Mouse (Mus musculus): ENCODE data around the gene Atp2b4. TPM values are rescaled to one million over a fixed set of nuclear protein-coding genes. Genes with fewer than 3 reads are reported as not detected.

Gene Atp2b4
- 7.7 and 9.0 TPM in 2 replicates for polyA plus RNA-seq (2015; fragmentation: Nextera tagmentation; extraction: Ambion mirVana)

DNA sequence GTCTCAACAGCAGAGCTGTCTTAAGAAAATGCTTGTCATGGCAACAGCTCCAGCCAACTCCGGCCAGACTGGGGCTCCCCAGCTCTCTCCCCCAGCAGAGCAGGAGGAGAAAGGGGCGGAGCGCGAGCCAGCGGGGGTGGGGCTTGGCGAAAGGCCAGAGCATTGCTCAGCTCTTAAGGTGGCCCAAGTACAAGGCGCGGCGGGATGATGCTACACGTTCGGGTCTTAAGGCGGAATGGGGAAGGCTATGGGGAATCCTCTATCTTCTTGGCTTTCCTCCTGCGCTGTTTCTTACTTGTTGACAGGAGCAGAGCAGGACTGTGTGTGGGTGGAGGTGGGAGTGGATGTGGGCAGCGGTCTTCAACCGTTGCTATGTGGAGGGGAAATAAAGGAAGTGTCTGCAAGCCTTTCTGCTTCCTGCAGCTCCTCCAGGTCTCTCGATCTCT is at the start of gene Atp2b4:
Gene Atp2b4 (minus strand): TSS at position 94 of the 446 bp plus-strand sequence.
- peak within 1 kb of the TSS; percentile 63 for H3K4me3 ChIP-seq (ENCODE audit: low read length)

DNA sequence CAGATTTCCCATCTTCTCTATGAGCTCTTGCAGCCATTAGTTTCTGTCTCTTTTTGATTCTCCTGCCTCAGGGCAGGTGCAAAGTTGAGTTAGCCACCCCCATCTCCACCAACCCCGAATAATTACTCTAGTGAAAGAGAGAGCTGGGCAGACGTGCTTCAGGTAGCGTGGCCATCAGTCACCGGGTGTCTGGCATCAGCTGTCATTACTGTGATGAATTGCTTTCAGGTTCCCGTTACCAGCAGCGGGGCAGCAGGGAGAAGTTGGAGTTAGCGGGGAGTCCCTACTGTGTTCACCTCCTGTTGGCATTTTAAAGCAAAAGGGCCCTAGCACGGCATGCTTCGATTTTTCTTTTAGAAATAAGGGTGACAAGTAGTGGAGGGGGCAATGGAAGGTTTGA is 43.9 kb upstream of the Atp2b4 start:
- 24% methylated on average over 9 of the region's 9 CpGs for WGBS
- no peak overlapping the region for H3K4me3 ChIP-seq (ENCODE audit: low read length)

More for the DNA sequence above, at the start of gene Atp2b4:
- ATAC-seq (ENCODE audit: low read depth) = peak; percentile 93
- 0% methylated on average over 16 of the region's 16 CpGs for WGBS
- H3K36me3 ChIP-seq (ENCODE audit: control insufficient read depth, insufficient read depth, low read length) = no peaks in the 10 kb centered on the region
- peak within 1 kb of the TSS; percentile 72 for H3K9ac ChIP-seq (ENCODE audit: low read length)
- H3K4me2 ChIP-seq (ENCODE audit: low read depth, low read length) = peak within 1 kb of the TSS; percentile 96
- H3K27me3 ChIP-seq (ENCODE audit: control insufficient read depth, insufficient read depth, low read depth, low read length) = no peaks in the 10 kb centered on the region
- H3K4me1 ChIP-seq (replicated peaks; ENCODE audit: control insufficient read depth, insufficient read depth, low read length) = peaks cover 27% of the 10 kb centered on the region
- H3K9me3 ChIP-seq (ENCODE audit: control insufficient read depth, low read length) = no peaks in the 10 kb centered on the region
- H3K27ac ChIP-seq (ENCODE audit: low read length) = peak within 1 kb of the TSS; percentile 70

DNA sequence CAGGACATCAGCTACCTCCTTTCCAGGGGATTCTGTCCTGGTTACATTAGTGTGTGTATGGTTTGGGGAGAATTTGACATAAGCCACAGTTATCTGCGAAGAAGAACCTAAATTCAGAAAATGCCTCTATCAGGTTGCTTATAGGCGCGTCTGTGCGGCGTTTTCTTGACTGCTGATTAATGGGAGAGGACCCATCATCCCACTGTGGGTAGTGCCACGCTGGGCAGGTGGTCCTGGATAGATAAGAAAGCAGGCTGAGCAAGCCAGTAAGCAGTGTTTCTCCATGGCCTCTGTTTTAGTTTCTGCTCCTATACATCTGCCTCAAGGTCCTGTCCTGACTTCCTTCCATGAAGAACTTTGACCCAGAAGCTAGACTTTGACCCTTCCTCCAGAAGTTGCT is 43.1 kb upstream of the Atp2b4 start:
- Histone ChIP-seq H3K9me3 (ENCODE audit: control insufficient read depth, low read length) (no peaks in the 10 kb centered on the region), H3K4me2 (ENCODE audit: low read depth, low read length) (no peak overlapping the region), H3K4me3 (ENCODE audit: low read length) (no peak overlapping the region), H3K4me1 (replicated peaks; ENCODE audit: control insufficient read depth, insufficient read depth, low read length) (peaks cover 8% of the 10 kb centered on the region), H3K36me3 (ENCODE audit: control insufficient read depth, insufficient read depth, low read length) (no peaks in the 10 kb centered on the region), H3K27ac (ENCODE audit: low read length) (no peak overlapping the region), H3K9ac (ENCODE audit: low read length) (no peak overlapping the region), H3K27me3 (ENCODE audit: control insufficient read depth, insufficient read depth, low read depth, low read length) (no peaks in the 10 kb centered on the region)
- WGBS = 67% methylated on average over 6 of the region's 6 CpGs
- no peak for ATAC-seq (ENCODE audit: low read depth)

More for the DNA sequence above, 43.9 kb upstream of the Atp2b4 start:
- Histone ChIP-seq H3K27ac (ENCODE audit: low read length) (no peak overlapping the region), H3K4me1 (replicated peaks; ENCODE audit: control insufficient read depth, insufficient read depth, low read length) (peaks cover 8% of the 10 kb centered on the region), H3K9ac (ENCODE audit: low read length) (no peak overlapping the region), H3K36me3 (ENCODE audit: control insufficient read depth, insufficient read depth, low read length) (no peaks in the 10 kb centered on the region), H3K27me3 (ENCODE audit: control insufficient read depth, insufficient read depth, low read depth, low read length) (no peaks in the 10 kb centered on the region), H3K9me3 (ENCODE audit: control insufficient read depth, low read length) (no peaks in the 10 kb centered on the region), H3K4me2 (ENCODE audit: low read depth, low read length) (no peak overlapping the region)
- no peak for ATAC-seq (ENCODE audit: low read depth)

DNA sequence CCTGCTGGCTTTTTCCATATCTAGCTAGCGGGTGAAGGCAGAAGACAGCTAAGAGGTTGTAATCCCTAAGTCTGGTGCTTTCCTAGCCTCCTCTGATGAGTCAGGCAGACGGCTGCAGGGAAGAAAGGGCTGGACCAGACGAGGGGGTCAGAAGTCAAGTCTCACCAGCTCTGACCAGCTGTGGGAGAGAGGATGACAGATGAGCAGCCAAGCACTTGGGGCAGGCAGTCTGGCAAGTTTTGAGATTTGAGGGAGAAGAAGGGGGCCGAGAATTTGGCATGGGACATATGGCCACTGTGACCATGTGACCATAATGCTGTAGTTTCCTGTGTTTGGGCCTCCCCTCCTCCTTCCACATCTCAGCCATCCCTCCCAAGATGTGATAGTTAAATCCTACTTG is 42.5 kb upstream of the Atp2b4 start:
- peak; percentile 91 for ATAC-seq (ENCODE audit: low read depth)
- Histone ChIP-seq H3K4me3 (ENCODE audit: low read length) (no peak overlapping the region), H3K36me3 (ENCODE audit: control insufficient read depth, insufficient read depth, low read length) (no peaks in the 10 kb centered on the region), H3K27me3 (ENCODE audit: control insufficient read depth, insufficient read depth, low read depth, low read length) (no peaks in the 10 kb centered on the region), H3K9ac (ENCODE audit: low read length) (no peak overlapping the region), H3K4me1 (replicated peaks; ENCODE audit: control insufficient read depth, insufficient read depth, low read length) (peaks cover 8% of the 10 kb centered on the region), H3K4me2 (ENCODE audit: low read depth, low read length) (no peak overlapping the region), H3K27ac (ENCODE audit: low read length) (no peak overlapping the region), H3K9me3 (ENCODE audit: control insufficient read depth, low read length) (no peaks in the 10 kb centered on the region)
- 39% methylated on average over 4 of the region's 4 CpGs for WGBS

DNA sequence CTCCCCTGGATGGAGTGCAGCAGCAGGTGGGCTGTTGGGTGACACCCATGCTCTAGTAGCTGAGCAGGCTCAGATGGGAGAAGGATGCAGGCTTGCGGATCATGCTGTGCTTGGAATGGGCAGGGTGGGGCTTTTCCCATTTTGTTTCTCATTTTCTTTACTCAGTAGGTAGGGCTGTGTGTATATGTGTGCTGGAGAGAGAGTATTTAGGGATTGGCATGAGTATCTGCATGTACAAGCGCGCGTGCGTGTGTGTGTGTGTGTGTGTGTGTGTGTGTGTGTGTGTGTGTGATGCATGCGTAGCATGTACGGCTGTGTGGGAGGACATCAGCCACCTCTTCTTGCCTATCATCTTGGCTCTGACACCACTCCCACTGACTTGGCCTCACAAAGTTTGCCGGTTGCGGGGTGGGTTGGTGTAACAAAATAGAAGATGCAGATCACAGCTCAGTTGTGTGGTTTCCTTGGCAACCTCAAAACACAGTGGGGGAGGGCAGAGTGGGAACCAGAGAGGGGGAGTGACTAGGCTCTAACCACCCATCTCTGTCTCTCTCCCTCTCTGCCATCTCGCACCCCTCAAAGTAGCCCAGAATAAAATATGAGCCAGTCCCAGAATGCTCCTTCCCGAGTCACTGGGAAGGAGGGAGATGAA is 41.4 kb upstream of the Atp2b4 start:
- Histone ChIP-seq H3K9ac (ENCODE audit: low read length) (no peak overlapping the region), H3K9me3 (ENCODE audit: control insufficient read depth, low read length) (no peaks in the 10 kb centered on the region), H3K4me3 (ENCODE audit: low read length) (no peak overlapping the region), H3K36me3 (ENCODE audit: control insufficient read depth, insufficient read depth, low read length) (no peaks in the 10 kb centered on the region), H3K4me2 (ENCODE audit: low read depth, low read length) (no peak overlapping the region), H3K4me1 (replicated peaks; ENCODE audit: control insufficient read depth, insufficient read depth, low read length) (peaks cover 8% of the 10 kb centered on the region), H3K27ac (ENCODE audit: low read length) (no peak overlapping the region), H3K27me3 (ENCODE audit: control insufficient read depth, insufficient read depth, low read depth, low read length) (no peaks in the 10 kb centered on the region)
- WGBS = 70% methylated on average over 11 of the region's 11 CpGs
- no peak for ATAC-seq (ENCODE audit: low read depth)

DNA sequence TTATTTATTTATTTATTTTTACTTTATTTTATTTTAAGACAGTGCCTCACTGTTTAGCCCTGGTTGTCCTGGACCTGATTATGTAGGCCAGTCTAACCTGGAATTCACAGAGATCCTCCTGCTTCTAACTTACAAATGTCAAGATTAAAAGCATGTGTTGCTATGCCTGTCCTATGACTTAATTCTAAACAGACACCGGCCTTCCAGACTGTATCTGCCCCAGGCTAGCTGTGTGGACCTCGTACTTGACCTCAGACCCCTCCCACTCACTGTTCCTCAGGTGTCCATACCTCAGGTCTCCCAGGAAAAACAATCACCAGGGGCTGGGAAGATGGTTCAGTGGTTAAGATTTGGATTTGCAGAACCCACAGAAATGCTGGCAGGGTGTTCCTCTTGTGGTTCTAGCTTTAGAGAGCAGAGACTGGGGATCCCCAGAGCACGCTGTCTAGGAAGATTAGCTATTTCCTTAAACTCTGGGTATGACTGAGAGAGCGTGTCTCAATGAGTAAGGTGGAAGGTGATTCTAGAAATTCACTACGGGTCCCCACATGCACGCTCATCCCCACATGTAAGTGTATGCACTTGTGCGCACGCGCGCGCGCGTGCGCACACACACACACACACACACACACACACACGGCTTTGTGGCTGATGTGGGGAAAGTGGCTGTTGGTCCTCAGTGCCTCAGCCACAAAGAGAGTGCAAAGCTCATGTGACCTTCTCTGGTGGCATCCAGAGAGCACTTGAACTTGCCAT is 40.5 kb upstream of the Atp2b4 start:
- H3K27ac ChIP-seq (ENCODE audit: low read length) = no peak overlapping the region
- no peaks in the 10 kb centered on the region for H3K27me3 ChIP-seq (ENCODE audit: control insufficient read depth, insufficient read depth, low read depth, low read length)
- H3K36me3 ChIP-seq (ENCODE audit: control insufficient read depth, insufficient read depth, low read length) = no peaks in the 10 kb centered on the region
- ATAC-seq (ENCODE audit: low read depth) = no peak
- WGBS = 81% methylated on average over 15 of the region's 15 CpGs
- H3K4me3 ChIP-seq (ENCODE audit: low read length) = no peak overlapping the region
- no peak overlapping the region for H3K4me2 ChIP-seq (ENCODE audit: low read depth, low read length)
- H3K9ac ChIP-seq (ENCODE audit: low read length) = no peak overlapping the region
- H3K9me3 ChIP-seq (ENCODE audit: control insufficient read depth, low read length) = no peaks in the 10 kb centered on the region
- H3K4me1 ChIP-seq (replicated peaks; ENCODE audit: control insufficient read depth, insufficient read depth, low read length) = peaks cover 8% of the 10 kb centered on the region

DNA sequence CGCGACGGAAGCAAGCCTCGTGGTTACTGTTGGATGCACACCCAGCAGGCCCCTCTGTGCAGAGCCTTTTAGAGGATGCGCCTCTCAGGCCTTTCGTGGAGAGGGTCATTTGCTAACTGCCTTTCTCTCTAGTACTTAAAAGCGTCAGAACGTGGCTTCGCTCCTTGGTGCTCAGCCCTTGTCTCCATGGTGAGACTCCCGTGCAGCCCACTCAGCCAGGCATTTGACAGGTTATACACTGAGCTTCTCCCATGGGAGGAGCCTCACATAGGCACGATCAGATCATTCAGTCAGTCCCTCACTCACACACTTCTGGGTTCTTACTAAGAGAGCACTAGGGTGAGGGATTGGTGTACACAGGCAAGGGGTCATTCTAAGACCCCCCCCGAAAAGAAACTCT is 39.7 kb upstream of the Atp2b4 start:
- no peak overlapping the region for H3K27ac ChIP-seq (ENCODE audit: low read length)
- no peaks in the 10 kb centered on the region for H3K9me3 ChIP-seq (ENCODE audit: control insufficient read depth, low read length)
- peaks cover 8% of the 10 kb centered on the region for H3K4me1 ChIP-seq (replicated peaks; ENCODE audit: control insufficient read depth, insufficient read depth, low read length)
- H3K9ac ChIP-seq (ENCODE audit: low read length) = no peak overlapping the region
- H3K4me3 ChIP-seq (ENCODE audit: low read length) = no peak overlapping the region
- no peak for ATAC-seq (ENCODE audit: low read depth)
- H3K27me3 ChIP-seq (ENCODE audit: control insufficient read depth, insufficient read depth, low read depth, low read length) = no peaks in the 10 kb centered on the region
- H3K4me2 ChIP-seq (ENCODE audit: low read depth, low read length) = no peak overlapping the region
- 60% methylated on average over 12 of the region's 12 CpGs for whole genome bisulfite sequencing
- H3K36me3 ChIP-seq (ENCODE audit: control insufficient read depth, insufficient read depth, low read length) = no peaks in the 10 kb centered on the region

DNA sequence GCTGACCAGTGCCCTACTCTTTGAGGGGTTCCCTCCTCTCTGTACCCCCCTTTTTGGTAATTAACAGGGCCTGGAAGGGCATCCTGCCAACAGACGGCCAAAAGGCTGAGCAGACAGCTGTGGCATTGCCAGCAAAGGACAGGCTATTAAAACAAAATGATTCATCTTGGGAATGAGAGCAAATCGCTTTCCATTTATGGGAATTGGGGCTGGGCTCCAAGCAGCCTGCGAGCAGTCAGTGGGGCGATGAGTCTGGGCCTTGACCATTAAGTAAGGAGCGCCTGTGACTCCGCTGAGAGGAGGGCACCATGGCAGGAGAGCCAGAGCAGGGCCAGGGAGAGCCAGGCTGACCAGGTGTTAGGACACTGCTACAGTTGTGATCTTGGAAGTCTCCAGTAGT is 33.5 kb upstream of the Atp2b4 start:
- ATAC-seq (ENCODE audit: low read depth) = peak; percentile 68
- no peaks in the 10 kb centered on the region for H3K27me3 ChIP-seq (ENCODE audit: control insufficient read depth, insufficient read depth, low read depth, low read length)
- WGBS = 47% methylated on average over 6 of the region's 6 CpGs

DNA sequence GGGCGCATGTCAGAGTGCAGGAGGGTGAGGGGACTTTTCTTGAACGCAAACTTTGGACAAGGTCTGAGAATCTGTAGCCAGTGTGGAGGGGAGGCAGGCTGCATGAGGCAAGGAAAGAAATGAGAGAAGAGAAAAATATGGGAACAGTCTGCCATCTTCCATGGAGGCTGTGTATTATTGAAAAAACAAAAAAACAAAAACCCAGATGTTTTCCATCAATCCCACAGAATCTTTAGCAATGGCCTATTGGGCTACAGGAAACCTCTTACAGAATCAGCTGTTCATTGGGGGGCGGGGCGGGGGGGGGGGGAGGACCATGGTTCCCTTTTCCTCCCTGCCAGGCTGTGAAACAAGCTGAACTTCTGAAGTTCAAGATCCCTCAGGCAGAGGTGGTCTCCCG is 31.9 kb upstream of the Atp2b4 start:
- peak; percentile 41; the same call in 1 of the 2 replicates for ATAC-seq (ENCODE audit: low read depth)

More for the DNA sequence above, 33.5 kb upstream of the Atp2b4 start:
- H3K36me3 ChIP-seq (ENCODE audit: control insufficient read depth, insufficient read depth, low read length) = no peaks in the 10 kb centered on the region
- H3K4me2 ChIP-seq (ENCODE audit: low read depth, low read length) = no peak overlapping the region
- no peaks in the 10 kb centered on the region for H3K9me3 ChIP-seq (ENCODE audit: control insufficient read depth, low read length)
- peaks cover 3% of the 10 kb centered on the region; the same call in 1 of the 2 replicates for H3K4me1 ChIP-seq (replicated peaks; ENCODE audit: control insufficient read depth, insufficient read depth, low read length)
- no peak overlapping the region for H3K9ac ChIP-seq (ENCODE audit: low read length)
- no peak overlapping the region for H3K4me3 ChIP-seq (ENCODE audit: low read length)
- H3K27ac ChIP-seq (ENCODE audit: low read length) = no peak overlapping the region

More for the DNA sequence above, 31.9 kb upstream of the Atp2b4 start:
- 49% methylated on average over 5 of the region's 5 CpGs for WGBS
- peaks cover 3% of the 10 kb centered on the region; the same call in 1 of the 2 replicates for H3K4me1 ChIP-seq (replicated peaks; ENCODE audit: control insufficient read depth, insufficient read depth, low read length)
- no peaks in the 10 kb centered on the region for H3K9me3 ChIP-seq (ENCODE audit: control insufficient read depth, low read length)
- H3K4me2 ChIP-seq (ENCODE audit: low read depth, low read length) = no peak overlapping the region
- H3K9ac ChIP-seq (ENCODE audit: low read length) = no peak overlapping the region
- no peaks in the 10 kb centered on the region for H3K27me3 ChIP-seq (ENCODE audit: control insufficient read depth, insufficient read depth, low read depth, low read length)
- no peaks in the 10 kb centered on the region for H3K36me3 ChIP-seq (ENCODE audit: control insufficient read depth, insufficient read depth, low read length)
- no peak overlapping the region for H3K4me3 ChIP-seq (ENCODE audit: low read length)
- no peak overlapping the region for H3K27ac ChIP-seq (ENCODE audit: low read length)

Data from lung, embryonic 16.5 days (tissue).